Mouse (Mus musculus) brown adipose tissue, adult 24 weeks (tissue): Measurements from ENCODE around the gene Efcab11. TPM values are rescaled to one million over a fixed set of nuclear protein-coding genes. Genes with fewer than 3 reads are reported as not detected.

Experiments
- H3K27ac ChIP-seq: fragments of 200-500 bp; replicated peaks from 2 replicates; pipeline ENCODE4 v1.5.1; 2012; ENCODE audit warnings: low read depth, mild to moderate bottlenecking, low read length
- H3K4me1 ChIP-seq: fragments of 200-500 bp; 2 replicates; pipeline ENCODE4 v1.6.1; 2012; ENCODE audit warnings: low read length, mixed read lengths; ENCODE audit not compliant: control insufficient read depth, insufficient read depth, insufficient read length
- H3K4me3 ChIP-seq: fragments of 200-500 bp; 2 replicates; pipeline ENCODE4 v1.5.1; 2012; ENCODE audit warnings: low read depth, mild to moderate bottlenecking, low read length, moderate library complexity; ENCODE audit not compliant: insufficient read depth
- polyA plus RNA-seq: library from polyadenylated mRNA; stranded (reverse); fragments of >200 nt; gene quantifications from 2 replicates; pipeline ENCODE4 v1.2.4, GENCODE M21; 2012; ENCODE audit not compliant: missing spikeins, insufficient read depth, insufficient read length

The Efcab11 gene
- polyA plus RNA-seq: not detected in 2 replicates

DNA sequence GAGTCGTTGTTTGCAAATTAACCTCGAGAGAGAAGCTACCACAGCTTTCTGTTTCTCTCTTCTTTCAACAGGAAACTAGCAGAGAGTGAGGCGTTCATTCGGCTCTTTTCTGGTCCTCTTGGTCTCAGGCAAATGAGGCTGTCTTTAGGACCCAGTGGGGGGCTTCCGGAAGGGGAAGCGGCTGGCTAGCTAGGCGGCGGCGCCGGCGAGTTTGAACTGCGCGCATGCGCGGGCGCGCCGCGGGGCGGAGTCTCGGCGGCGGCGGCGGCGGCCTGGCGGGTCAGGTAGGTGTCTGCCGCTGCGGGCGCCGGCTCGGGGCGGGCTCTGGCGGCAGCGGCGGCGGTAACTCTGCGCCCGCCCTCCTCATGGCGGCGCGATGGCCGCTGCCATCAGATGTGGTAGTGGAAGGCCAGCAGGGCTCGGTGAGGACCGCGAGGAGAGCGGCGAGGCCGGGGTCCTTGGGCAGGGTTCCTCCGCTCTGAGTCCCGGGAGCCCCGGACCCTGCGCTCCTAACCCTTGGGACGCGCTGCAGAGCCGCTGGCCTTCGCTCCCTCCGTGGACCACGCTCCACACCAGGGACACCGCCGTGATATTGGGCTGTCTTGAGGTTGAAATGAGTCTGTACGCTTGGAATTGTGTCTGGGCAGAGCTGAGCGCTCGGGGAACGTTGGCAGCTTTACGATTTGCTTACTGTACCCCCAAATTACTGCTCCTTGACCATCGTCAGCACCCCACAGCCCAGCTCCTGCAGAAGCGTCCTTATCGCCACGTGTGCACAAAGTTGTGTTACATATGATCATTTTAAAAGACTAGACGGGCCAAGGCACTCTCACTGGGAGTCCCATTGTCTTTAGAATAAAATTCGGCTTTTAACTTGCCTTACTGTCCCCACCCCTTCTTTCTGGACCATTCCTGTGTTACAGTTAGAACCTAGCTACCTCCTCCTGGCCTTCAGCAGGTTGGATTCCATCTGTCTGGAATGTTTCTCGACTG lies at the start of gene Efcab11, which contains the start of gene Tdp1:
Gene Efcab11, minus strand, starts transcription at position 171 of the 993 bp plus-strand sequence.
Gene Tdp1, plus strand, starts transcription at position 249 of the 993 bp plus-strand sequence.
- H3K4me1 ChIP-seq: no peaks in the 10 kb centered on the region
- H3K4me3 ChIP-seq: peak within 1 kb of the TSS; percentile 91
- peak within 1 kb of the TSS; percentile 66 for H3K27ac ChIP-seq

DNA sequence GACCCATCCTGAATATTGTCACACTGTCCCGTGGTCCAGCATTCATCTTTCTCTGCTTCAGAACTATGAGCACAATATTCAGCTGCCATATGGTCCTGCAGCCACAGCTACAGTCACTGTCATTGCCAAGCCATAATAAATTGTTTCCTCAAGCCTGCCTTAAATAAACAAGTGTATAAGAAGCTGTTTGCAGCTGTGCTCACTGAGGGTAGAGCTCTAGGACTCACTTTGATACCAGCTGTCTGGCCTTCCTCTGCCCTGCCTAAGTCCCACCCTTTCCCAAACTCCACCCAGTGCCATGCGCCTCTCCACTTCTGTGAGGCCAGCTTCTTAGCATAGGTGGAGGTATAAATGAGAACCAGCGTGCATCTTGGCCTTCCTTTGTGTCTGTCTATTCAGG lies 49.4 kb upstream of the Efcab11 start:
- Histone ChIP-seq H3K4me3 (no peak overlapping the region), H3K27ac (no peak overlapping the region), H3K4me1 (no peaks in the 10 kb centered on the region)

DNA sequence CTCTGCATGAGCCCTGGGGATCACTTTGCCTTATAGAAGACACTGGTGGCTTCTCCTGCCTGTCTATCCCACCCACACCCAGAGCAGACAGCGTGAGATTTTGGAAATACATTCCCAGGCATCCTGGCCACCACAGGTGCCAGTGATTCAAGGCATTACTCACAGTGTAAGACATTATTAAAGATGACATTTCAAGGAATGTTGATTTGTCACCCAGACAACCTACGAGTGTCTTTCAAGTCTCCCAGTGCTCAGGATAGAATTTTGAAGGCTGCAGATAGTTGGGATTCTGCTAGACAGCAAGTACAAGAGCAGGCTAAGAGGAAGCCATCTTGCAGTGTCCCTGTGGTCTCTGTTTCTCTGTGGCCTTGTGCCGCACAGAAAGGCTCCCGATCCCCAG lies 48.0 kb upstream of the Efcab11 start:
- no peak overlapping the region for H3K27ac ChIP-seq
- H3K4me1 ChIP-seq: no peaks in the 10 kb centered on the region
- no peak overlapping the region for H3K4me3 ChIP-seq

DNA sequence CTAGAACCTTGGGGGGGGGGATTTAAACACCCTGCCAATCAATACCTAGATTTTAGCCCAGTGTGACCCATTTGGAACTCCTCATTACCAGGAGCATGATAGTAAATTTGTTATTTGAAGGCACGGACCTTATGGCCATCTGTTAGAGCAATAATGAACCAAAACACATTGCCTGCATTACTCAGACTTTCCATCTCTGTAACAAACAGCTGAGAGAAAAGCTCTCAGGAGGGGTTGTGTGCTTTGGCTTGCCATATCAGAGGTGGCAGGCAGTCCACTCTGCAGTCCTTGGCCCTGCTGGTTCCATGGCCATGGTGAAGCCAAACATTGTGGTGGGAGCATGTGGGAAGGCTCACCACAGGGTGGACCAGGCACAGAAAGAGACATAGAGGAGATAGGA lies 44.9 kb upstream of the Efcab11 start:
- no peak overlapping the region for H3K4me3 ChIP-seq

DNA sequence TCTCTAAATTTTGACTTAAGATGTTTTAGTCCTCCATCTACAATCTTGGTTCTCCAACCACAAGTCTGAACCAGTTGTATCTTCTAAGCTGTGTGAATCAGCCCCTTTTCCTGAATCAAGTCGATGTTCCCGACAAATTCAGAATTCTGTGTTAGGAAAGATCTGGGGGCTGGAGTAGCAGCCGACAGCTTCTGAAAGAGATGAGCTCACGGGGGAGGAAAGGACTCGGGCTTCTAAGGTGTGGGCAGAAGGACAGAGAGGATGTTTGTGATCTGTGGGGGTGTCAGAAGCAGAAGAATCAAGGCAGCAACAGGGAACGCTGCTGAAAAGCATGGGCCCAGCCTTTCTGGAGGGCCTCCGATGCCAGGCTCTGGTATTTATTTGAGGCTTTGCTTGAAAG lies 44.1 kb upstream of the Efcab11 start:
- Histone ChIP-seq H3K4me1 (no peaks in the 10 kb centered on the region), H3K4me3 (no peak overlapping the region), H3K27ac (no peak overlapping the region)

More for the DNA sequence above, 44.9 kb upstream of the Efcab11 start:
- Histone ChIP-seq H3K27ac (no peak overlapping the region), H3K4me1 (no peaks in the 10 kb centered on the region)

DNA sequence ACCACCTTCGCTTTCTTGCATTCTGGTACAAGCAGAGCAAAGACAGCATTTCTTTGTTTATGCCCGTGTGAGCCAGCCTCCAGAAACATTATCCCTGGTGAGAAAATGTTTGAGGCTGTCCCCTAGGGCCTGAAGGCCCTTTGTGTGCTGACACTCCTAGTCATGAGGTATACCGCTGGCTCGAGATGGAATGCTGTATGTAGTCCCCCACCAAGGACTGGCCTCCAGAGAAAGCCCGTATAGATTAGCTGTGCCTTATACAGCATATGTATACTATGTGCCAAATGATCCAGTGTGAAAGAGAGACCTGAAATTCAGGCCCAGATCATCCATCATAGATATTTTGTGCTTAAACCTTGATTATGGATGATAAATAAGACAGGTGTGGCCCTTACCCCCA lies 39.5 kb upstream of the Efcab11 start:
- Histone ChIP-seq H3K4me1 (no peaks in the 10 kb centered on the region), H3K27ac (no peak overlapping the region), H3K4me3 (no peak overlapping the region)

DNA sequence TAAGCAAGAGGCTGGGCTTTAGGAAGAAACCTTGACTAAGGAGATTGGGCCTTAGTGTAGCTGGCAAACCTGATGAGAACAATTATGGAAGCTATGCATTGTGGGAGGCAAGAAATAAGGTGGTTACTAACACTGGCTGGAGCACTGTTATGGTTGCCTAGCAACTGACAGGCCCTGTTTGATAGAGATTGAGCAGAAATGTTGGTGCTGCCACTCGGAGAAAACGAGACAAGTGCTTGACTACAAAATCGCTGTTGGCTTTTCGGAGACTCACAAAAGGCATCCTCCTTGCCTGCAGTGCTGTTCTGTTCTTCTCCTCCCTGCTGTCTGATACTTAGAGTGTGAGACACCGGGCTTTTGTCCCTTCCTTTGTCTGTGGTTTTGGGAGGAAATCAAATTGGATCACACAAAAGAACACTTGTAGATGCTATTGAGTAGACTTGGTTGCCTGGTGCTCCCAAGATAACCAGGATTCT lies 38.9 kb upstream of the Efcab11 start:
- H3K4me3 ChIP-seq: no peak overlapping the region
- no peak overlapping the region for H3K27ac ChIP-seq
- H3K4me1 ChIP-seq: no peaks in the 10 kb centered on the region

DNA sequence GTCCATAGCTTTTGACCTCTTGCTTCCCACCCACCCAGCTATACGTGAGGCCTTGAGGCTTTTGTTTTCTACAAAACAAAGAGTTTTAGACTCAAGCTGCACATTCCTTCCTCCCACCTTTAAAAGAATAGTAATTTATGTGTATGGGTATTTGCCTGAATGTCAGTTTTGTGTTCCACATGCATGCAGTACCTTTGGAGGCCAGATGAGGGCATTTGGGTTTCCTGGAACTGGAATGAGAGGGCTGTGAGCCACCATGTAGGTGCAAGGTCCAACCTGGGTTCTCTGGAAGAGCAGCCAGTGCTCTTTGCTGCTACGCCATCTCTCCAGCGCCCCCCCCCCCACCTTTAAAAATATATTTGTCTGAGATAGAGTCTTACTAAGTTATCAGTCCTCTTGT lies 36.8 kb upstream of the Efcab11 start:
- no peak overlapping the region for H3K4me3 ChIP-seq
- no peaks in the 10 kb centered on the region for H3K4me1 ChIP-seq
- no peak overlapping the region for H3K27ac ChIP-seq

DNA sequence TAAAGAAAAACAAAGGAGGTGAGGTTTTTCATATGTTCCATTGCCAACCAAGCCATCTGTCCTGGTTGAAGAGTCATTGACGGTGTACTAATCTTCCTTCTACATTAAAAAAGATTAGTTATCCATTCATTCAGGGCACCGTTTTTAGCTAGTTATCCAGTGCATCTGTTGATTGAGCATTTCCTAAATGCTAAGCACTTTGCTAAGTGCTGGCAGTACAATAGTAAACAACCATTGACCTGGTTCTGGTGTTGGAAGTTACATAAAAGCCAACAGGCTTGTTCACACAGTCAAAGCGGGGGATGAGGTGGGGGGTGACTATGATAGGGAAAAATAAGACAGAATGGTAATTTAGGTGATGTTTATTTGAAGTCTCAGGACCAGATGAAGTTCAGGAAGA lies 35.4 kb upstream of the Efcab11 start:
- Histone ChIP-seq H3K4me1 (no peaks in the 10 kb centered on the region), H3K27ac (no peak overlapping the region), H3K4me3 (no peak overlapping the region)

DNA sequence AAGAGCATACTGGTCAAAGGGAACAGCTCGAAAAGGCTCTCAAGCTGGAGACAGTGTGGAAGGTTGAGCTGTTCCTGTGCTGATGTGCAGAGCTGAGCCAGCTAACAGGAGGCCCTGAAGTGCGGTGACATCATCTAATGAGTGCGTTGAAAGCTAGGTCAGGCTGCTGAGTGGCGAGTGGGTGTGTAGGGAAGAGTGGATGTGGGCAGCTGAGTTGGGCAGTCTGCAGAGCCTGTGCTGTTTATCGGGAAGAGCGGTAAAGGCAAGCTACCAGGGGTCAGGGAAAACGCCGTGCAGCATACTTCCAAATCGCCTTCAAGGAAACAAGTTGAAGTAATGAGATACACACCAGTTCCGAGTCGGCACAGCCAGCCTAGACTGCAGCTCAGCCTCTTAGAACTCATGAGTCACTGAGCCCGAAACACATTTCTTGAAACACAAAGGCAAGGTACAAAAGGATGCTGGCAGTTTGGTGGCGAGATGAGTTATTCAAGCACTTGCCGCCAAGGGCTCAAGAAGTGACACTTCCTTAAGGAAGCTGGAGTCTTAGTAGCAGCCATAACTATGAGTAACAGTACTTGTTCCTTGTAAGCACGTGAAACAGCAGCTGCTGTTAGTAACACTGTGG lies 33.7 kb upstream of the Efcab11 start:
- H3K4me1 ChIP-seq: no peaks in the 10 kb centered on the region
- H3K4me3 ChIP-seq: no peak overlapping the region
- no peak overlapping the region for H3K27ac ChIP-seq

DNA sequence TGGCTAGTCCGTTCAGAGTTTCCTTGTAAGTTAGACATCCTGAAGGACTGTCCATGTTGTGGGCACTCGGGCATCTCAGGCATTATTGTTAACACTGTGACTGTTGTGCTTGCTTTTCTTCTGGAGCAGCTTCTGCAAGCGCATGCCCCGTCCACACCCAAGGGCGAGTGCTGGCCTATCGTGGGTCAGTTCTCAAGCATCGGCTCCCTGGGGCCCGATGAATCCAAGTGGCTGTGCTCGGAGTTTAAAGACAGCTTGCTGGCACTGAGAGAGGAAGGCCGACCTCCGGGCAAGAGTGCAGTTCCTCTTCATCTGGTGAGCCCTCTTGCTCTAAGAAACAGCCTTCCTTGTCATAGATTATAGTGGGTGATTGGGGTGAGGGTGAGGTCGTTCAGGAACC lies 27.2 kb upstream of the Efcab11 start:
- H3K4me3 ChIP-seq: no peak overlapping the region
- no peaks in the 10 kb centered on the region for H3K4me1 ChIP-seq
- no peak overlapping the region for H3K27ac ChIP-seq

DNA sequence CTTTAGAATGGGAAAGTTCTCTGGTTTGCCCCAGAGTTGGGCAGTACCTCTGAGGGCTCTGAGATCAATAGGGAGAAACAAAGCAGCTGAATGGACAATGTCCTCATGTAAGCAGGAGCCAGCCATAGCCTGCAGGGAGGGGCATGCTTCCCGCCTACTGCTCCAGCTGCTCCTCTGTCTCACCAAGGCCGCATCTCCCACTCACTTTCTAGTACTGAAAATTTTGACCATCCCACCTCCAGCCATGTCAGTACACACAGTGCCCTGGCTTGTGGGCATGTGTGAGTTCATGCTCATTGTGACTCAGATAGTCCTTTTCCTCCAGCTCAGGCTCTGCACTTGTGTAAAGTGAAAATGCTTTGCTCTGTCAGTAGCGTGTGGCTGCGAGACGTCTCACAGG lies 20.3 kb upstream of the Efcab11 start:
- H3K4me3 ChIP-seq: no peak overlapping the region
- H3K27ac ChIP-seq: no peak overlapping the region
- 0 out of 2 replicates have a peak, but pooled peaks cover 4% of the 10 kb centered on the region for H3K4me1 ChIP-seq

DNA sequence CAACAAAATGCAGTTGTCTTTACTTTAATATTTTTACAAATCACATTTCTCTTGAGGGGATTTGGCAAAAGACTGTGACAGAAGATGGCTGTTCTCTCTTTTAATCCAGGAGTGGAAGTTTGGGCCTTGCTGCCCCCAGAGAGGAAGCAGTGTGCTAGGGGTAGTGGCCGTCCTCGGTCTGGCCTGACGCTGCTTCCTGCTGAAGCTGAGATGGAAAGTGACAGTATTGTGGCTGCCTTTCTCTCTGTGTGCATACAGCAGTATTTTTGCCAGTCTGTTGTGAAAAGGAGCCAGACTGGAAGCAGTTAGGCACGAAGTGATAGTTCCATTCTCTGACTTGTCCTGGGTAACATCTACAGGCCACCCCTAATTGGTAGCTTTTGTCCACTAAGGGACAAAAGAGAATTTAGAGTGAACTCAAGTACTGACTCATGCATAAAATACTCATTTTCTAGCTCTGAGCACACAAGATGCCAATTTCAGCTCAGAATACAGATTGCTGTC lies 18.7 kb upstream of the Efcab11 start:
- H3K4me1 ChIP-seq: 0 out of 2 replicates have a peak, but pooled peaks cover 4% of the 10 kb centered on the region
- peak overlapping the region; percentile 77 for H3K27ac ChIP-seq
- no peak overlapping the region for H3K4me3 ChIP-seq

DNA sequence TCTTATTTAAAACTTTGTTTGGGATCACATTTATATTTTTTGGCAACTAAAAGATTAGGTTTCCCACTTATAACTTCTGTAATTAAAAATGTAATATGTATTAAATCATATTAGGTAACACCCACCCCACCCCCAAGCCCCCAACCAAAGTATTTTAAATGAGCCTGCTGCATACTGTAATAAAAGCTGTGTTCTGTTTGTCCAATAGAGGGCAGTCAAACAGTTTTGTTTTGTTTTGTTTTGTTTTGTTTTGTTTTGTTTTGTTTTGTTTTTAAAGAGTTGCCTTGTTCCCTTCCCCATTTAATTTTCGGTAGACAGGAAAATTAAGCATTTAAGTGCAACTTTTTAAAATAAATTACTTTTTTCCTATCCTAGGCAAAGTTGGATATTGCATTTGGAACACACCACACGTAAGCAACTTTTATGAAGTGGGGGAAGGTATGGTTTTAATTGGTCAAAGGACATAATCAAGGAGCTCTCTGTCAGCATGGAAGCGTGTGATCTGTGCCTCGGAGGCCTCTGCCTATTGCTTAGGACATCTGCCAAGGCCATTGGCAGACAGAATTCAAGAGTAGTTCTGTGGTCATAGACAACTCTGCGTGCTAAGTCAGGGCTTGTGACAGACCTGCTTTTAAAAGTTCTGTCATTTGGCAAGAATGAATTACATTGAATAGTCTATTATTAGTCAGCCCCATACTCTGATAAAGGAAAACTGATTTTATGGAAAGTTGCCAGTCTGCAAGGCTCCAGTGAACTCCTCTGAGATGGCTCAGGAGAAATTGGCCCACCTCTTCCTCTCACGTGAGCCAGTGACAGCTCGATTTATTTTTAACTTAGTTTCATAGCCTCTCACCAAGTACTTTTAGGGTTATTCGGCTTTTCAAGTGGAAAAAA lies 18.0 kb upstream of the Efcab11 start:
- H3K4me3 ChIP-seq: no peak overlapping the region
- H3K27ac ChIP-seq: peak overlapping the region; percentile 77
- 0 out of 2 replicates have a peak, but pooled peaks cover 4% of the 10 kb centered on the region for H3K4me1 ChIP-seq
